Mouse (Mus musculus) liver, embryonic 16.5 days (tissue): ENCODE results near the gene Fmo4. TPM values are rescaled to one million over a fixed set of nuclear protein-coding genes. Genes with fewer than 3 reads are reported as not detected.

Experiments
- ATAC-seq: fragments of 200-750 bp; cut with Nextera tagmentation; 2 replicates; pipeline ENCODE4 v1.8.0; 2017; ENCODE audit warnings: low read depth, mild to moderate bottlenecking, moderate number of reproducible peaks, moderate library complexity
- H3K27ac ChIP-seq: fragments of 300-500 bp; sonication (generic); 2 replicates; pipeline ENCODE4 v1.5.1; 2014; ENCODE audit warnings: mild to moderate bottlenecking, low read length
- H3K27me3 ChIP-seq: fragments of 300-500 bp; sonication (generic); 2 replicates; pipeline ENCODE4 v1.6.1; 2014; ENCODE audit warnings: low read depth, low read length, mixed read lengths; ENCODE audit not compliant: control insufficient read depth, insufficient read depth
- H3K36me3 ChIP-seq: fragments of 300-500 bp; sonication (generic); 2 replicates; pipeline ENCODE4 v1.6.1; 2014; ENCODE audit warnings: mild to moderate bottlenecking; ENCODE audit not compliant: control insufficient read depth, insufficient read depth
- H3K4me1 ChIP-seq: fragments of 300-500 bp; sonication (generic); 2 replicates; pipeline ENCODE4 v1.6.1; 2014; ENCODE audit warnings: low read depth, low read length, mixed read lengths; ENCODE audit not compliant: control insufficient read depth
- H3K4me2 ChIP-seq: fragments of 300-500 bp; sonication (generic); 2 replicates; pipeline ENCODE4 v1.6.1; 2014; ENCODE audit warnings: low read depth, low read length, mixed read lengths
- H3K4me3 ChIP-seq: fragments of 300-500 bp; sonication (generic); 2 replicates; pipeline ENCODE4 v1.5.1; 2014; ENCODE audit warnings: low read depth, mild to moderate bottlenecking, low read length
- H3K9ac ChIP-seq: fragments of 300-500 bp; sonication (generic); 2 replicates; pipeline ENCODE4 v1.6.1; 2014; ENCODE audit warnings: low read depth, low read length
- H3K9me3 ChIP-seq: fragments of 300-500 bp; sonication (generic); replicated peaks from 2 replicates; pipeline ENCODE4 v1.6.1; 2016; ENCODE audit warnings: low read length; ENCODE audit not compliant: control insufficient read depth
- WGBS: fragments of 180-500 bp; shearing (Covaris S2); extraction: QIAGEN DNeasy Blood & Tissue Kit; methylation state at CpG from one replicate; pipeline ENCODE4 v1.1.7; 2014; ENCODE audit not compliant: insufficient replicate concordance; 5-methylcytosine and 5-hydroxymethylcytosine counted together
- polyA plus RNA-seq: library from polyadenylated mRNA; unstranded; fragments of >200 nt; fragmentation: Nextera tagmentation; extraction: Ambion mirVana; gene quantifications from 2 replicates; pipeline ENCODE4 v1.2.1, GENCODE M21; 2015

The Fmo4 gene
- polyA plus RNA-seq, 1 experiment from 2014 or later = 4.6 TPM

GRCm38 (mm10) chr1:162777943-162778538 lies 35.7 kb downstream of the Fmo4 start:
- Histone ChIP-seq H3K36me3 (no peaks in the 10 kb centered on the region), H3K4me2 (no peak overlapping the region), H3K27ac (no peak overlapping the region), H3K4me3 (no peak overlapping the region), H3K9ac (no peak overlapping the region), H3K27me3 (no peaks in the 10 kb centered on the region), H3K9me3 (no peaks in the 10 kb centered on the region), H3K4me1 (no peaks in the 10 kb centered on the region)
- WGBS = 67% methylated on average over 5 of the region's 5 CpGs
- ATAC-seq = no peak

GRCm38 (mm10) chr1:162773661-162774060 lies 40.1 kb downstream of the Fmo4 start:
- H3K4me2 ChIP-seq = no peak overlapping the region
- WGBS = 52% methylated on average over 4 of the region's 4 CpGs
- H3K9ac ChIP-seq = no peak overlapping the region
- no peak overlapping the region for H3K27ac ChIP-seq
- no peaks in the 10 kb centered on the region for H3K36me3 ChIP-seq
- no peaks in the 10 kb centered on the region for H3K4me1 ChIP-seq
- ATAC-seq = no peak
- no peaks in the 10 kb centered on the region for H3K27me3 ChIP-seq
- H3K9me3 ChIP-seq = no peaks in the 10 kb centered on the region
- no peak overlapping the region for H3K4me3 ChIP-seq

GRCm38 (mm10) chr1:162771617-162772360 lies 42.0 kb downstream of the Fmo4 start:
- WGBS = 57% methylated on average over 4 of the region's 4 CpGs
- no peak for ATAC-seq
- Histone ChIP-seq H3K9me3 (no peaks in the 10 kb centered on the region), H3K4me1 (no peaks in the 10 kb centered on the region), H3K27me3 (no peaks in the 10 kb centered on the region), H3K9ac (no peak overlapping the region), H3K36me3 (no peaks in the 10 kb centered on the region), H3K27ac (no peak overlapping the region), H3K4me2 (no peak overlapping the region), H3K4me3 (no peak overlapping the region)

GRCm38 (mm10) chr1:162752009-162752408 lies 61.8 kb downstream of the Fmo4 start:
- ATAC-seq = no peak
- Histone ChIP-seq H3K27me3 (no peaks in the 10 kb centered on the region), H3K9me3 (no peaks in the 10 kb centered on the region), H3K36me3 (no peaks in the 10 kb centered on the region), H3K4me3 (no peak overlapping the region), H3K9ac (no peak overlapping the region), H3K4me1 (no peaks in the 10 kb centered on the region), H3K27ac (no peak overlapping the region), H3K4me2 (no peak overlapping the region)
- 57% methylated on average over 6 of the region's 6 CpGs for WGBS

- no peaks in the 10 kb centered on the region for H3K4me1 ChIP-seq
- no peak for ATAC-seq
- WGBS = 65% methylated on average over 7 of the region's 7 CpGs
Observed at GRCm38 (mm10) chr1:162749607-162750006, 64.2 kb downstream of the Fmo4 start.

GRCm38 (mm10) chr1:162748761-162749160 lies 65.0 kb downstream of the Fmo4 start:
- ATAC-seq = no peak
- no peak overlapping the region for H3K4me2 ChIP-seq
- no peaks in the 10 kb centered on the region for H3K27me3 ChIP-seq
- 27% methylated on average over 5 of the region's 5 CpGs for WGBS
- H3K4me1 ChIP-seq = no peaks in the 10 kb centered on the region
- no peaks in the 10 kb centered on the region for H3K36me3 ChIP-seq
- H3K27ac ChIP-seq = no peak overlapping the region
- H3K9me3 ChIP-seq = no peaks in the 10 kb centered on the region
- no peak overlapping the region for H3K9ac ChIP-seq
- H3K4me3 ChIP-seq = no peak overlapping the region

More at GRCm38 (mm10) chr1:162749607-162750006, 64.2 kb downstream of the Fmo4 start:
- Histone ChIP-seq H3K9ac (no peak overlapping the region), H3K27ac (no peak overlapping the region), H3K4me3 (no peak overlapping the region), H3K9me3 (no peaks in the 10 kb centered on the region), H3K27me3 (no peaks in the 10 kb centered on the region), H3K4me2 (no peak overlapping the region), H3K36me3 (no peaks in the 10 kb centered on the region)

Other genes starting within 250 kb of the Fmo4 start
- gene Vamp4, start 243.5 kb downstream of the Fmo4 start, polyA plus RNA-seq = 12.7 and 16.2 TPM in 2 replicates
- 0.07 TPM in 1 of 2 replicates, not detected in the other for gene Myoc, start 174.8 kb downstream of the Fmo4 start, polyA plus RNA-seq
- gene Myocos, start 155.8 kb downstream of the Fmo4 start, polyA plus RNA-seq = not detected in 2 replicates
- gene Prrc2c, start 73.4 kb downstream of the Fmo4 start, polyA plus RNA-seq = 28.2 and 33.8 TPM in 2 replicates
- 32.4 and 39.5 TPM in 2 replicates for gene Fmo1, start 52.6 kb upstream of the Fmo4 start, polyA plus RNA-seq
- gene Fmo2, start 84.8 kb upstream of the Fmo4 start, polyA plus RNA-seq = 0.21 and 0.32 TPM in 2 replicates
- gene Fmo6, start 123.5 kb upstream of the Fmo4 start, polyA plus RNA-seq = not detected in 2 replicates
- gene Fmo3, start 170.6 kb upstream of the Fmo4 start, polyA plus RNA-seq = not detected in 2 replicates